Mouse (Mus musculus) intestine, embryonic 14.5 days (tissue): ENCODE results near the gene Ago3. TPM values are rescaled to one million over a fixed set of nuclear protein-coding genes. Genes with fewer than 3 reads are reported as not detected.
A peak's percentile ranks its signal among the peaks of the same experiment; 100 is the strongest.

ENCODE experiments used
- ATAC-seq: fragments of 200-750 bp; cut with Nextera tagmentation; replicated peaks from 2 replicates; pipeline ENCODE4 v1.8.0; 2017; ENCODE audit warnings: low read depth, moderate number of reproducible peaks, moderate TSS enrichment, moderate library complexity; ENCODE audit not compliant: low FRiP score, low TSS enrichment
- DNase-seq: peaks from one replicate; pipeline ENCODE4 v3.0.0-alpha.2; 2018; ENCODE audit warnings: low spot score
- H3K27ac ChIP-seq: fragments of 300-500 bp; sonication (generic); 2 replicates; pipeline ENCODE4 v1.5.1; 2014; ENCODE audit warnings: low read depth, mild to moderate bottlenecking, control low read depth
- H3K27me3 ChIP-seq: fragments of 300-500 bp; sonication (generic); replicated peaks from 2 replicates; pipeline ENCODE4 v1.6.1; 2014; ENCODE audit warnings: low read length, control low read depth; ENCODE audit not compliant: control insufficient read depth, insufficient read depth
- H3K36me3 ChIP-seq: fragments of 300-500 bp; sonication (generic); 2 replicates; pipeline ENCODE4 v1.6.1; 2014; ENCODE audit warnings: low read length, control low read depth; ENCODE audit not compliant: control insufficient read depth, insufficient read depth
- H3K4me1 ChIP-seq: fragments of 300-500 bp; sonication (generic); replicated peaks from 2 replicates; pipeline ENCODE4 v1.6.1; 2014; ENCODE audit warnings: low read length, control low read depth, mixed read lengths; ENCODE audit not compliant: control insufficient read depth, insufficient read depth
- H3K4me2 ChIP-seq: fragments of 300-500 bp; sonication (generic); 2 replicates; pipeline ENCODE4 v1.6.1; 2014; ENCODE audit warnings: low read length
- H3K4me3 ChIP-seq: fragments of 300-500 bp; sonication (generic); 2 replicates; pipeline ENCODE4 v1.5.1; 2014; ENCODE audit warnings: low read depth, low read length, control low read depth, mixed read lengths
- H3K9ac ChIP-seq: fragments of 300-500 bp; sonication (generic); 2 replicates; pipeline ENCODE4 v1.6.1; 2014; ENCODE audit warnings: mild to moderate bottlenecking, low read length
- H3K9me3 ChIP-seq: fragments of 300-500 bp; sonication (generic); 2 replicates; pipeline ENCODE4 v1.6.1; 2016; ENCODE audit warnings: low read length, control low read depth; ENCODE audit not compliant: control insufficient read depth
- WGBS: fragments of 180-500 bp; shearing (Covaris S2); extraction: QIAGEN DNeasy Blood & Tissue Kit; methylation state at CpG from one replicate; pipeline ENCODE4 v1.1.7; 2014; 5-methylcytosine and 5-hydroxymethylcytosine counted together
- polyA plus RNA-seq: library from polyadenylated mRNA; unstranded; fragments of >200 nt; fragmentation: Nextera tagmentation; extraction: Ambion mirVana; gene quantifications from 2 replicates; pipeline ENCODE4 v1.2.1, GENCODE M21; 2014

The Ago3 gene
- polyA plus RNA-seq, 1 experiment from 2014 or later = 13.2 TPM

DNA sequence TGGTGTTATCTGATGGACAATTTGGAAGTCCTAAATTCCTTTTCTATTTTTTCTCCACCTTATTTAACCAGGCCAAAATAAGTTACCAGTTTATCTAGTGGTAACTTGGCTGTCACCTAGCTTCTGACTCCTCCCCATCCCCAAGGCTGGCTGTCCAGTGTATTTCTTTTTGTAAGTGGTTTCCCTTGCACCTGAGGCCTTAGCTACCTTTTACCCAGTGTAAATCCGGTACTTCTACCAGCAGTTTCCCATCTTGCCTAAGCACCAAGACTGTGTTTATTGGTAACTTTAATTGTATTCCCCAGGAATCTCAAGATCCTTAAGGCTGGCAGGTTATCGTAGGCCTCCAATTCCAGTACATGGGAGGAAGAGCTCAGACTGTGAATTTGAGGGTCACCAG is 4.7 kb upstream of the Ago3 start:
- DNase-seq (no peak), ATAC-seq (no peak)
- no peak overlapping the region for H3K4me2 ChIP-seq
- 97% methylated on average over 2 of the region's 2 CpGs for WGBS
- H3K4me1 ChIP-seq = no peaks in the 10 kb centered on the region
- peaks cover 34% of the 10 kb centered on the region for H3K36me3 ChIP-seq
- H3K27ac ChIP-seq = no peak overlapping the region
- no peak overlapping the region for H3K9ac ChIP-seq
- H3K9me3 ChIP-seq = no peaks in the 10 kb centered on the region
- no peaks in the 10 kb centered on the region for H3K27me3 ChIP-seq
- no peak overlapping the region for H3K4me3 ChIP-seq

DNA sequence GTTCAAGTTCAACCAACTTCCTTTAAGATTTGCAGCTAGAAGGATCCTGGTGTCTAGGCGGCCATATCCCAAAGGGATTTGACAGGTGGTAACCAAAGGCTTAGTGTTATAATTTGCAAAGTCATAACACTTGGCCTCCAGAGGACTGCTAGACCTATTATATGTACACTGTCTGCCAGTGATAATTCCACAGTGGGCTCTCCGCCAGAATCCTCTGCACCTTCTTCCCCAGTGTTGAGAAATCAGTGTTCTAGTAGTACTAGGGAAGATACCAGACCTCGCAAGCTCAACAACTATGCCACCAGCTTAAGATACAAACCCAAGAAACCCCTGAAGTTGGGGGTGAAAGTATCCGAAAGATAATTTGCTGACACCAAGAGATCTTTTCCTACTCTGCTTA is 3.8 kb upstream of the Ago3 start:
- DNase-seq (no peak), ATAC-seq (no peak)
- H3K9me3 ChIP-seq = no peaks in the 10 kb centered on the region
- H3K36me3 ChIP-seq = peaks cover 25% of the 10 kb centered on the region; the same call in 1 of the 2 replicates
- H3K4me3 ChIP-seq = no peak overlapping the region
- WGBS = 88% methylated on average over 4 of the region's 4 CpGs
- H3K4me2 ChIP-seq = no peak overlapping the region
- peaks cover 4% of the 10 kb centered on the region; the same call in 1 of the 2 replicates for H3K4me1 ChIP-seq
- H3K9ac ChIP-seq = no peak overlapping the region
- H3K27me3 ChIP-seq = no peaks in the 10 kb centered on the region
- no peak overlapping the region for H3K27ac ChIP-seq

DNA sequence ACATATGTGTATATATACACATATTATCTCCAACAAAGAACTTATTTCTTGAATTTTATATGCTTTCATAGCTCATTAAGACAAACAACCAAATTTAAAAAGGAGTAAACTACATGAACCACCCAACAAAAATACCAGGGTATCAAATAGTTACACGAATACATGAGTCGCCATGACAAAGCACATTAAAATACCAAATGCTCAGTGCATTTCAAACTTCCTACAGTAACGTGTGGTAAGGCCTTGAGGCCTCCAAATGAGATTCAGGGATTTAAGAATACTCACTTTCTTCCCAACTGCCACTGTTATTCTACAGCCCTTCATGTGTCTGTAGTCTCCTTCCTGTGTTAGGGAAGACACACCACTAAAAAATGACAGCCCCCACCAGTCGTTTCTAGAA is 2.4 kb upstream of the Ago3 start:
- ATAC-seq = no peak
- no peak for DNase-seq
- Histone ChIP-seq H3K4me1 (peaks cover 9% of the 10 kb centered on the region; the same call in 1 of the 2 replicates), H3K9ac (no peak overlapping the region), H3K4me2 (no peak overlapping the region), H3K9me3 (no peaks in the 10 kb centered on the region), H3K27me3 (no peaks in the 10 kb centered on the region), H3K27ac (no peak overlapping the region), H3K4me3 (no peak overlapping the region), H3K36me3 (peaks cover 12% of the 10 kb centered on the region; the same call in 1 of the 2 replicates)
- WGBS = 81% methylated on average over 4 of the region's 4 CpGs

DNA sequence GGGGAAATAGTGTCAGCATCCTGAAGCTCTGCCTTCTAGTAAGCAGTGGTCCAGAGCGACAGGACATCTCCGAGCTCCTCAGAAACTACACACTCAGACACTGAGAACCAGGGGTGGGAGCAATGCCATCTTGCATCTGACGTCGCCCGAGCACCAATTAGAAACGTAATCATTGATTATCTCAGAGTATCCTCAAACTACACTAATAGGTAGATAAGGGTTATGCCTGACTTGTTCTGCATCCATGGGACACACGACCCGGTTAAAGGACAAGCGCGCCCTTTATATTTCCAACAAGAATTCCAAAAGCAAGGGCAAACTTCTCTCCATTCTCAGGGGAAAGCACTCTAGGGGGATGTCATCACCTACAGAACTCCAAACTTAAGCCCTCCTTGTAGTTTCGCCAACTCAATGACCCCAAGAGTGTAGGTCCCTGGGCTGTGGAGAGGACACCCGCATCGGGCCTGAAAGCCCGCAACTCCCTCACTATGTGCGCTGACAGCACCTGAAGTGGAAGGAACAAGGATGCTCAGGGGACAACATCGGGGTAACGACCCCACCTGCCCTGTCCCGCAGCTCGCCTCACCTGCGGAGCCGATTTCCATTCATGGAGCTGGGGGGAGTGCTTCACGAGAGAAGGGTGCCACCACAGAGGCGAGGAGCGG is 542 bp downstream of the Ago3 start:
- Histone ChIP-seq H3K27ac (peak overlapping the region; percentile 54), H3K27me3 (no peaks in the 10 kb centered on the region), H3K9ac (peak overlapping the region; percentile 71), H3K4me3 (peak overlapping the region; percentile 82), H3K4me2 (peak overlapping the region; percentile 94), H3K9me3 (no peaks in the 10 kb centered on the region), H3K4me1 (peaks cover 9% of the 10 kb centered on the region; the same call in 1 of the 2 replicates), H3K36me3 (no peaks in the 10 kb centered on the region)
- ATAC-seq (peak; percentile 37; the same call in 1 of the 2 replicates), DNase-seq (peak; percentile 57)
- WGBS = 3% methylated on average over 24 of the region's 24 CpGs

DNA sequence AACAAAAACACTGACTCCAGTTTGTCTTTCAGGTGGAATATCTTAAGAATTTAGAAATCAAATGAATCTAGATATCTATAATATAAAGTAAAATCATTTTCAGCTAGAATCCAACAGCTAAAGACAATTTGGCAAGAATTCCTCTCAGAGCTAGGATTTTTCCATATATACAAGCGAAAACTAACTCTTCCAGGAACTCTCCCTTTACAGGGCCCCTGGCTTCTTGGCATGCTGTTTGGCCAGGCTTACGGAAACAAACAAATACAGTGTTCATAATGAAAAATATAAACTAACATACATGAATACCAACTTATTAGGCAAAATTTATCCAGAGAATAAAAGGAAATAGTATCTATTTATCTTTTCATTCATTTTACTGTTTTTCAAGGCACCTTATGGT is 5.5 kb downstream of the Ago3 start:
- ATAC-seq = no peak
- Histone ChIP-seq H3K9me3 (no peaks in the 10 kb centered on the region), H3K4me2 (no peak overlapping the region), H3K36me3 (no peaks in the 10 kb centered on the region), H3K9ac (no peak overlapping the region), H3K4me3 (no peak overlapping the region), H3K27ac (no peak overlapping the region), H3K4me1 (peaks cover 9% of the 10 kb centered on the region; the same call in 1 of the 2 replicates), H3K27me3 (no peaks in the 10 kb centered on the region)
- WGBS = 90% methylated on average over 2 of the region's 2 CpGs
- no peak for DNase-seq

DNA sequence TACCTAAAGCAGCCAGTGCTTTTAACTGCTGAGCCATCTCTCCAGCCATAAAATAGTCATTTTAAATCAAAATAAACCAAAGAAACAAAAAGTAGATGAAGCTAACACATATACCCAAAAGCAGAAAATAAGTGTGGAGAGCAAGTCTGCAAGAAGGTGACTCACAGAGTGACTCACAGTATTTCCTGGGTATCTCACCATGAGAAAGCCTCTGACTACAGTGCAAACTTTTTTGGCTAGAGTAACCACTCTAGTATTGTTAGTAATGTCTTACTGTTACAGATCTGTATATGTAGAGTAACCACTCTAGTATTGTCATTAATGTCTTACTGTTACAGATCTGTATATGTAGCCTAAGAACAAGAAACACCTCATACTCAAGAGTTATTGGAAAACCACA is 13.6 kb downstream of the Ago3 start:
- Histone ChIP-seq H3K36me3 (peaks cover 11% of the 10 kb centered on the region; the same call in 1 of the 2 replicates), H3K9me3 (no peaks in the 10 kb centered on the region), H3K4me3 (no peak overlapping the region), H3K4me1 (no peaks in the 10 kb centered on the region), H3K27me3 (no peaks in the 10 kb centered on the region), H3K9ac (no peak overlapping the region), H3K27ac (no peak overlapping the region), H3K4me2 (no peak overlapping the region)
- ATAC-seq = no peak
- DNase-seq = no peak

DNA sequence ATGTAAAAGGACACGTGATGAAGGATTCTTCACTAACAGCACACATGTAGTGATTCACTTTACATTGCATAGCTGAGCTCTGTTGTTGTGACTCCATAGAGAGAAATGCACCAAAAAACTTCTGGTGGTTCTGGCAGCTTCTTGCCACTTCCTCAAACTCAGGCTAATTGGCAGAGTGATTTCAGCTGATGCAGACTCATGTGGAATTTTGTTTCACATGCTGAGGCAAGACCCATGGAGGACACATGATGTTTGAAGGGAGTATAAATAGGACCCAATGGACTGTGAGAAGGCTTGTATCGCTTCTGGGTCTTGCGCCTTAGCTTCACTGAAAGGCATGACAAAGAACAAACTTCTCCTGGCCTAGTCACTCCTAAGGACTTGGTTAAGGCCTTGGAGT is 16.8 kb downstream of the Ago3 start:
- Histone ChIP-seq H3K9me3 (no peaks in the 10 kb centered on the region), H3K36me3 (peaks cover 11% of the 10 kb centered on the region; the same call in 1 of the 2 replicates), H3K4me3 (no peak overlapping the region), H3K4me2 (no peak overlapping the region), H3K27me3 (no peaks in the 10 kb centered on the region), H3K27ac (no peak overlapping the region), H3K4me1 (no peaks in the 10 kb centered on the region), H3K9ac (no peak overlapping the region)
- DNase-seq = no peak
- ATAC-seq = no peak
- 96% methylated on average over 3 of the region's 3 CpGs for WGBS

DNA sequence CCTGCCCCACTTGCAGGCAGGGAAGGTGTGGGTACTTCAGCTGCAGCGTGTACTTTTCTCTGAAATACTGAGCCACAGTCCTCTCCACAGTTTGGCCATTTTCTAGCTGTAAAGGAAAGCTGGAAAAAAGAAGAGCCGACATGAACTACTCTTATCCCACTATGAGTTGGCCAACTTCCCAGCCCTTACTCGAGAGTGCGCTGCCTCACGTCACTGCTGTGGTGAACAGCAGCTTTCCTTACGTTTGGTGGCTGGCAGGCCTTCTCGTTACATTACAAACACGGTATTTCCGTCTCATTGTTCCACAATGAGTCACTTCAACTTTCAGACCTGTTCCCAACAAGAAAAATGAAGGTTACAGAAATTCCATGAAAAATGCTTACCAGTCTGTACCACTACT is 57.9 kb downstream of the Ago3 start:
- DNase-seq = no peak
- Histone ChIP-seq H3K4me3 (no peak overlapping the region), H3K4me2 (no peak overlapping the region), H3K27me3 (no peaks in the 10 kb centered on the region), H3K4me1 (no peaks in the 10 kb centered on the region), H3K27ac (no peak overlapping the region), H3K36me3 (peaks cover 16% of the 10 kb centered on the region), H3K9ac (no peak overlapping the region), H3K9me3 (no peaks in the 10 kb centered on the region)
- 74% methylated on average over 9 of the region's 9 CpGs for WGBS
- no peak for ATAC-seq

DNA sequence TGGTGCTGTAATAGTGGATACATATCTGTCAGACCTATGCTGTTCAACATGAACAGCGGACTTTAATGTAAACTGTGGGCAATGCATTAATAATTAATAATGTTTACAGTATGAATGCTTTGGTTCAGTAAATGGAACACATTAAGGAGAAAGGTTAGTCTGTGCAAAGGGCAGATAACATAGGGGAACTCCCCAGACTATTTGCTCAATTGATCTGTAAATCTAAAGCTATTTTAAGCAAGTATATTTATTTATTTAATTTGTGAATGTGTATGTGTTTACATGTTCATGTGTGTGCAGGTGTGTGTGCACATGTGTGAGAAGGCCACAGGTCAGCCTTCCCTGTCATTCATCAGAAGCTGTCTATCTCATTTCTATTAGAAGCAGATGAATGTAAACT is 69.3 kb downstream of the Ago3 start:
- H3K36me3 ChIP-seq = peaks cover 37% of the 10 kb centered on the region
- H3K4me2 ChIP-seq = no peak overlapping the region
- no peaks in the 10 kb centered on the region for H3K9me3 ChIP-seq
- no peak overlapping the region for H3K27ac ChIP-seq
- H3K4me3 ChIP-seq = no peak overlapping the region
- ATAC-seq (no peak), DNase-seq (no peak)
- 93% methylated on average over 1 of the region's 1 CpGs for WGBS
- no peak overlapping the region for H3K9ac ChIP-seq
- no peaks in the 10 kb centered on the region for H3K4me1 ChIP-seq
- no peaks in the 10 kb centered on the region for H3K27me3 ChIP-seq
